Mouse (Mus musculus) liver, adult 2 months (tissue): Measurements from ENCODE around the gene Shank2. TPM values are rescaled to one million over a fixed set of nuclear protein-coding genes. Genes with fewer than 3 reads are reported as not detected.

Source experiments
- DNase-seq: peaks from one replicate; pipeline ENCODE4 v3.0.0-alpha.2; 2011; ENCODE audit warnings: low read depth, low spot score; ENCODE audit errors: extremely low read depth
- H3K27ac ChIP-seq: fragments of 200-500 bp; replicated peaks from 2 replicates; pipeline ENCODE4 v1.5.1; 2012; ENCODE audit warnings: low read depth, mild to moderate bottlenecking, control low read depth, inconsistent platforms, low read length; ENCODE audit not compliant: insufficient read depth
- H3K27me3 ChIP-seq: fragments of 200-500 bp; 2 replicates; pipeline ENCODE4 v1.6.1; 2012; ENCODE audit warnings: mild to moderate bottlenecking, moderate library complexity, low read length, inconsistent platforms; ENCODE audit not compliant: control insufficient read depth, insufficient read depth
- H3K36me3 ChIP-seq: fragments of 200-500 bp; 2 replicates; pipeline ENCODE4 v1.6.1; 2012; ENCODE audit warnings: low read length, inconsistent platforms; ENCODE audit not compliant: control insufficient read depth, insufficient read depth
- H3K4me1 ChIP-seq: fragments of 200-500 bp; 2 replicates; pipeline ENCODE4 v1.6.1; 2011; ENCODE audit warnings: low read length; ENCODE audit not compliant: control insufficient read depth, insufficient read depth
- H3K4me3 ChIP-seq: fragments of 200-500 bp; 2 replicates; pipeline ENCODE4 v1.5.1; 2011; ENCODE audit warnings: low read depth, mild to moderate bottlenecking, control low read depth, low read length, moderate library complexity; ENCODE audit not compliant: insufficient read depth
- H3K79me2 ChIP-seq: fragments of 200-500 bp; 2 replicates; pipeline ENCODE4 v1.6.1; 2012; ENCODE audit warnings: inconsistent platforms, mild to moderate bottlenecking, low read length, moderate library complexity; ENCODE audit not compliant: control insufficient read depth, insufficient read depth
- H3K9ac ChIP-seq: fragments of 200-500 bp; 2 replicates; pipeline ENCODE4 v1.6.1; 2012; ENCODE audit warnings: low read depth, mild to moderate bottlenecking, control low read depth, inconsistent platforms, low read length
- CTCF ChIP-seq: fragments of 200-500 bp; IDR thresholded peaks from 2 replicates; pipeline ENCODE4 v1.5.1; 2011; ENCODE audit warnings: low read depth, low read length, control low read depth
- POLR2A ChIP-seq: fragments of 200-500 bp; IDR thresholded peaks from 2 replicates; pipeline ENCODE4 v1.6.1; 2011; ENCODE audit warnings: low read length, control low read depth; ENCODE audit not compliant: insufficient read depth; ENCODE audit errors: extremely low read depth
- WGBS: fragments of 180-500 bp; shearing (Covaris S2); methylation state at CpG from one replicate; pipeline ENCODE4 v1.1.7; 2018; 5-methylcytosine and 5-hydroxymethylcytosine counted together
- polyA plus RNA-seq: library from polyadenylated mRNA; depleted of rRNA; stranded (reverse); fragments of >200 nt; gene quantifications from 2 replicates; pipeline ENCODE4 v1.2.3, GENCODE M21; 2012
- total RNA-seq: library from RNA; depleted of rRNA; stranded (reverse); fragments of >200 nt; gene quantifications from 2 replicates; pipeline ENCODE4 v1.2.3, GENCODE M21; 2014

Shank2 gene
- total and polyA plus RNA-seq, 2 experiments, result 4.1 to 6.6 TPM

- Histone ChIP-seq H3K79me2 (peaks cover 21% of the 10 kb centered on the region; the same call in 1 of the 2 replicates), H3K27me3 (no peaks in the 10 kb centered on the region), H3K4me3 (no peak overlapping the region), H3K27ac (no peak overlapping the region), H3K36me3 (no peaks in the 10 kb centered on the region; the same call in 1 of the 2 replicates), H3K4me1 (peaks cover 9% of the 10 kb centered on the region), H3K9ac (no peak overlapping the region)
- TF ChIP-seq CTCF (no peak), POLR2A (no peak)
- WGBS, result 61% methylated on average over 5 of the region's 5 CpGs
- DNase-seq, result no peak
These were observed 467.0 kb downstream of the Shank2 start for GRCm38 (mm10) chr7:144468741-144469140.

GRCm38 (mm10) chr7:144469181-144469641 is 467.5 kb downstream of the Shank2 start:
- DNase-seq, result no peak
- WGBS, result 8% methylated on average over 4 of the region's 4 CpGs
- Histone ChIP-seq H3K27ac (no peak overlapping the region), H3K36me3 (no peaks in the 10 kb centered on the region; the same call in 1 of the 2 replicates), H3K4me1 (peaks cover 9% of the 10 kb centered on the region), H3K4me3 (no peak overlapping the region), H3K27me3 (no peaks in the 10 kb centered on the region), H3K9ac (peak overlapping the region; percentile 3; the same call in 1 of the 2 replicates), H3K79me2 (peaks cover 21% of the 10 kb centered on the region; the same call in 1 of the 2 replicates)
- no peak for TF ChIP-seq POLR2A
- no peak for TF ChIP-seq CTCF

- no peak for DNase-seq
- H3K36me3 ChIP-seq, result no peaks in the 10 kb centered on the region
These were observed 468.3 kb downstream of the Shank2 start for GRCm38 (mm10) chr7:144469908-144470544.

GRCm38 (mm10) chr7:144470545-144471059 is 468.9 kb downstream of the Shank2 start, which contains the start of gene Cttn:
Gene Cttn (minus strand): TSS chr7:144471009.
- peak within 1 kb of the TSS; percentile 96 for H3K9ac ChIP-seq
- H3K27ac ChIP-seq, result peak within 1 kb of the TSS; percentile 57
- under 1% methylated on average over 30 of the region's 30 CpGs for WGBS
- H3K4me3 ChIP-seq, result peak within 1 kb of the TSS; percentile 97
- peaks cover 9% of the 10 kb centered on the region for H3K4me1 ChIP-seq
- peak; percentile 69 for DNase-seq
- H3K27me3 ChIP-seq, result no peaks in the 10 kb centered on the region
- H3K36me3 ChIP-seq, result no peaks in the 10 kb centered on the region; the same call in 1 of the 2 replicates
- H3K79me2 ChIP-seq, result peaks cover 21% of the 10 kb centered on the region; the same call in 1 of the 2 replicates
- no peak for TF ChIP-seq CTCF
- peak; percentile 55; the same call in 1 of the 2 replicates for TF ChIP-seq POLR2A

More at GRCm38 (mm10) chr7:144469908-144470544, 468.3 kb downstream of the Shank2 start:
- peak overlapping the region; percentile 57 for H3K27ac ChIP-seq
- H3K4me3 ChIP-seq, result peak overlapping the region; percentile 97
- H3K27me3 ChIP-seq, result no peaks in the 10 kb centered on the region
- peak overlapping the region; percentile 96 for H3K9ac ChIP-seq
- TF ChIP-seq POLR2A (no peak), CTCF (no peak)
- WGBS, result 2% methylated on average over 31 of the region's 31 CpGs
- H3K79me2 ChIP-seq, result peaks cover 21% of the 10 kb centered on the region; the same call in 1 of the 2 replicates
- peaks cover 9% of the 10 kb centered on the region for H3K4me1 ChIP-seq

GRCm38 (mm10) chr7:144471103-144471502 is 469.4 kb downstream of the Shank2 start:
- Histone ChIP-seq H3K4me3 (no peak overlapping the region), H3K9ac (peak overlapping the region; percentile 63), H3K27me3 (no peaks in the 10 kb centered on the region), H3K27ac (peak overlapping the region; percentile 35), H3K79me2 (peaks cover 21% of the 10 kb centered on the region; the same call in 1 of the 2 replicates), H3K36me3 (no peaks in the 10 kb centered on the region; the same call in 1 of the 2 replicates), H3K4me1 (peaks cover 9% of the 10 kb centered on the region)
- TF ChIP-seq CTCF, result no peak
- TF ChIP-seq POLR2A, result no peak
- WGBS, result 53% methylated on average over 2 of the region's 2 CpGs
- DNase-seq, result no peak
